Mouse (Mus musculus) monocyte, adult 5-6 weeks (primary cell): Measurements from ENCODE around the gene Grm6. TPM values are rescaled to one million over a fixed set of nuclear protein-coding genes. Genes with fewer than 3 reads are reported as not detected.

Experiments used
- ATAC-seq: fragments of 153-309, 156-312 bp; replicated peaks from 2 replicates; pipeline ENCODE4 v1.8.0; 2017; ENCODE audit warnings: mild to moderate bottlenecking; ENCODE audit not compliant: low TSS enrichment, insufficient number of reproducible peaks, severe bottlenecking, poor library complexity, low FRiP score
- total RNA-seq: library from RNA; stranded (forward); fragments of 200-1000, 200-491, 200-594 nt; gene quantifications from 3 replicates; pipeline ENCODE4 v1.2.3, GENCODE M21; 2017

Grm6 gene
- total RNA-seq, 1 experiment from 2014 or later, result 0.38 TPM

DNA sequence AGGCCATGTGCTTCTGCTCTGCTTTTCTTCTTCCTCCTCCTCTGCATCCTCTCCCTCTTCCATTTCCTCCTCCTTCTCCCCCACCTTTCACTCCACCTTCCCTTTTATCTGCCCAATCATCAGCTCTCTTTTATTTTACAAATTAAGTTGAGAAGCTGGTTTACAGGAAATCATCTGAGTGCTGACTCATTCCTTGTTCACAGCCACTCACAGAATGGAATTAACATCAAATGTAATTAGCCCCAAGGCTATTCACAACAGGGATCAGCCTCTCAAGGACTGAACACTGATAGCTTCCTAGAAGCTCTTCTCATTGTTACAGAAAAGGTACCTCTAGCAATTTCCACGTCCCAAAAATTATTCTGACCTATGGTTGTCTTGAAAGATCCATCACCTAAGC is 46.9 kb downstream of the Grm6 start:
- no peak for ATAC-seq

DNA sequence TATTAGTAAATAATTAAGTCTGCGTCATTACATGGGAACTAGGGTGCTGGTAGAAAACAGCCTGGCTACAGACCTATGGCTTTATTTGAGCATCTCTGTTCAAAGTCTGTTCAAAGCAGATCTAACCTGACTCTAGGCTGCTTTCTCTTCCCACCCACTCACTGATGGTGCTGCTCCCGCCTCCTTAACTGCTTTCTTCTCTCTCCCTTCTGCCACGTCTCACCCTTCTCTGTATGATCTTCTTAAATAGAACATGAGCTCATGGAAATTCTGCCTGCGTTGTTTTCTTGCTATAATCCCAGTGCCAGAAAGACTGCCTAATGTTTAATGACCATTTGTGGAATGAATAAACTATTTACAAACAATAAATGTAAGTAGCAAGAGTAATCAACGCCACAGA is 57.7 kb downstream of the Grm6 start:
- no peak for ATAC-seq

DNA sequence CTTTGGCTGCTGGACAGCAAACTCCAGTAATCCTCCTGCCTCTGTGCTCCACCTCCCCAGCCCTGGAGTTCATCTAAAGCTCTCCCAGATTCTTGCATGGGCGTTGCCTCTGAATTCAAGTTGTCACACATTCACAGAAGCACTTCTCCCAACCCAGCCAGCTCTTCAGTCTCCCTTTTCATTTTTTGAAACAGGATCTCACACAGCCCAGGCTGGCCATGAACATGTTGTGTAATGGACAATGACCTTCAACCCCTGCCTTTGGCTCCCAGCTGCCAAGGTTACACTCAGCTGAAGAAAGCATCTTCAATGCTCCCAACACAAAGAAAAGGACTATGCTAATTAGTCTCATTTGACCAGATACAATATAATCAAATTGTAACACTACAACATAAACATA is 62.8 kb downstream of the Grm6 start:
- ATAC-seq, result no peak

DNA sequence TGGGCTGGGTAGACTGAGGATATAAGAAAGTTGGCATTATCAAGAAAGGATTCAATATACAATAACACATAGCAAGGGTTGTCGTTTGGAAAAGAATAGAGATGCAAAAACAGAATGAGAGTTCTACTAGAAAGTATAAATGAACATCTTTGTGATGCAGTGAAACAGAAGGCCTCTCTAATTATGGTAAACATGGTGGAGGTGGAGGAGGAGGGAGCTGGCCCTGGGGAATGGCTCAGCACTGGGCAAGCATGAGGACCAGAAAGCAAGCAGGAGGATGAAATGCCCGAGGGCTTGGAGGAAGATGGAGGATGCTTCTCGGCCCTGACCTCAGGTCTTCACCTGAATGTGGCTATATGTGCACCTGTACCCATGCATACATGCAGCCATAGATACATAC is 64.0 kb downstream of the Grm6 start:
- no peak for ATAC-seq

Other genes starting within 250 kb of the Grm6 start
- 0.11 TPM in 1 of 3 replicates, not detected in the others for gene Adamts2, start 248.6 kb upstream of the Grm6 start, total RNA-seq
- 0.19 to 0.97 TPM (median 0.85 TPM) in 3 replicates for gene Zfp354c, start 23.0 kb upstream of the Grm6 start, total RNA-seq
- gene Zfp879, start 9.1 kb upstream of the Grm6 start, total RNA-seq, result not detected in 3 replicates
- not detected in 3 replicates for gene Zfp454, start 37.0 kb downstream of the Grm6 start, total RNA-seq
- gene Zfp2, start 65.5 kb downstream of the Grm6 start, total RNA-seq, result 0.11 TPM in 1 of 3 replicates, not detected in the others
- not detected in 3 replicates for gene Zfp354b, start 80.9 kb downstream of the Grm6 start, total RNA-seq
- not detected in 3 replicates for gene 4933414I15Rik, start 93.1 kb downstream of the Grm6 start, total RNA-seq
- not detected in 3 replicates for gene Prop1, start 103.1 kb downstream of the Grm6 start, total RNA-seq
- 0.53 TPM in 1 of 3 replicates, not detected in the others for gene Olfr1378, start 115.8 kb downstream of the Grm6 start, total RNA-seq
- gene Olfr1377, start 131.3 kb downstream of the Grm6 start, total RNA-seq, result not detected in 3 replicates
- gene Olfr51, start 152.9 kb downstream of the Grm6 start, total RNA-seq, result not detected in 3 replicates
- not detected in 3 replicates for gene Olfr54, start 163.6 kb downstream of the Grm6 start, total RNA-seq
- gene Olfr1375, start 197.4 kb downstream of the Grm6 start, total RNA-seq, result not detected in 3 replicates
- not detected in 3 replicates for gene Zfp354a, start 208.6 kb downstream of the Grm6 start, total RNA-seq